Mouse (Mus musculus): ENCODE measurements around the gene Zp1.

GRCm38 (mm10) chr19:10946506-10946905, 26.1 kb upstream of the Zp1 start:
- TF ChIP-seq FLI1 (IDR thresholded peaks at IDR 0.05; ENCODE audit: low read length) (no peak), GATA1 (IDR thresholded peaks at IDR 0.05; ENCODE audit: borderline replicate concordance, low read length) (no peak)

All from megakaryocyte, embryonic 14.5 days (primary cell).